Mouse (Mus musculus): ENCODE measurements around the gene Olfr739.

The Olfr739 gene

GRCm38 (mm10) chr14:50418326-50418725 lies at the start of gene Olfr739:
Gene Olfr739 (plus strand): TSS chr14:50418626.
- DNase-seq (ENCODE audit: low spot score) = no peak

- DNase-seq (ENCODE audit: low spot score) = no peak
Observed at GRCm38 (mm10) chr14:50380863-50381262, 37.6 kb upstream of the Olfr739 start, which contains the start of gene Olfr736. Gene Olfr736 (plus strand): TSS chr14:50381163.

GRCm38 (mm10) chr14:50407268-50407667 lies 11.2 kb upstream of the Olfr739 start, which contains the start of gene Olfr738:
Gene Olfr738 (plus strand): TSS chr14:50407568.
- DNase-seq (ENCODE audit: low spot score) = no peak

GRCm38 (mm10) chr14:50445245-50445644 lies 26.8 kb downstream of the Olfr739 start, which contains the start of gene Olfr740:
Gene Olfr740 (plus strand): TSS chr14:50445545.
- no peak for DNase-seq (ENCODE audit: low spot score)

GRCm38 (mm10) chr14:50472438-50472837 lies 54.0 kb downstream of the Olfr739 start, which contains the start of gene Olfr741:
Gene Olfr741 (plus strand): TSS chr14:50472738.
- no peak for DNase-seq (ENCODE audit: low spot score)
